Mouse (Mus musculus): ENCODE measurements at regions not wholly inside any gene's neighbourhood (a gene's known extent, or its start where the extent isn't known, plus 50 kb on each side); places are given as distances from the start of the nearest gene placed in this dataset.

GRCm38 (mm10) chr2:180830607-180831006 is 53.9 kb upstream of the Bhlhe23 start:
- Histone ChIP-seq H3K4me1 (ENCODE audit: control insufficient read depth, insufficient read depth, low read length) (peaks cover 5% of the 10 kb centered on the region), H3K4me3 (ENCODE audit: insufficient read depth, low read length) (no peak overlapping the region), H3K27ac (ENCODE audit: insufficient read depth, low read length) (no peak overlapping the region)
- TF ChIP-seq CTCF (IDR thresholded peaks at IDR 0.05; ENCODE audit: extremely low read depth, insufficient read depth, low read length), result no peak
- TF ChIP-seq POLR2A (IDR thresholded peaks at IDR 0.05; ENCODE audit: extremely low read depth, insufficient read depth, low read length), result no peak

- H3K4me1 ChIP-seq (ENCODE audit: control insufficient read depth, insufficient read depth, low read length), result peaks cover 22% of the 10 kb centered on the region
- no peak overlapping the region for H3K27ac ChIP-seq (ENCODE audit: insufficient read depth, low read length)
- no peak for TF ChIP-seq POLR2A (IDR thresholded peaks at IDR 0.05; ENCODE audit: extremely low read depth, insufficient read depth, low read length)
- TF ChIP-seq CTCF (IDR thresholded peaks at IDR 0.05; ENCODE audit: extremely low read depth, insufficient read depth, low read length), result no peak
- H3K4me3 ChIP-seq (ENCODE audit: insufficient read depth, low read length), result no peak overlapping the region
These were observed 51.4 kb upstream of the Bhlhe23 start for GRCm38 (mm10) chr2:180828086-180828485.

GRCm38 (mm10) chr2:180826742-180827141 is 50.0 kb upstream of the Bhlhe23 start:
- Histone ChIP-seq H3K4me3 (ENCODE audit: insufficient read depth, low read length) (no peak overlapping the region), H3K27ac (ENCODE audit: insufficient read depth, low read length) (no peak overlapping the region), H3K4me1 (ENCODE audit: control insufficient read depth, insufficient read depth, low read length) (peaks cover 27% of the 10 kb centered on the region)
- TF ChIP-seq POLR2A (IDR thresholded peaks at IDR 0.05; ENCODE audit: extremely low read depth, insufficient read depth, low read length) (no peak), CTCF (IDR thresholded peaks at IDR 0.05; ENCODE audit: extremely low read depth, insufficient read depth, low read length) (no peak)

Data from cortical plate, adult 2 months (tissue).